Mouse (Mus musculus): Measurements from ENCODE around the gene Vmn1r21. TPM values are rescaled to one million over a fixed set of nuclear protein-coding genes. Genes with fewer than 3 reads are reported as not detected.

The Vmn1r21 gene
- polyA plus RNA-seq, 1 experiment from 2014 or later: not detected

DNA sequence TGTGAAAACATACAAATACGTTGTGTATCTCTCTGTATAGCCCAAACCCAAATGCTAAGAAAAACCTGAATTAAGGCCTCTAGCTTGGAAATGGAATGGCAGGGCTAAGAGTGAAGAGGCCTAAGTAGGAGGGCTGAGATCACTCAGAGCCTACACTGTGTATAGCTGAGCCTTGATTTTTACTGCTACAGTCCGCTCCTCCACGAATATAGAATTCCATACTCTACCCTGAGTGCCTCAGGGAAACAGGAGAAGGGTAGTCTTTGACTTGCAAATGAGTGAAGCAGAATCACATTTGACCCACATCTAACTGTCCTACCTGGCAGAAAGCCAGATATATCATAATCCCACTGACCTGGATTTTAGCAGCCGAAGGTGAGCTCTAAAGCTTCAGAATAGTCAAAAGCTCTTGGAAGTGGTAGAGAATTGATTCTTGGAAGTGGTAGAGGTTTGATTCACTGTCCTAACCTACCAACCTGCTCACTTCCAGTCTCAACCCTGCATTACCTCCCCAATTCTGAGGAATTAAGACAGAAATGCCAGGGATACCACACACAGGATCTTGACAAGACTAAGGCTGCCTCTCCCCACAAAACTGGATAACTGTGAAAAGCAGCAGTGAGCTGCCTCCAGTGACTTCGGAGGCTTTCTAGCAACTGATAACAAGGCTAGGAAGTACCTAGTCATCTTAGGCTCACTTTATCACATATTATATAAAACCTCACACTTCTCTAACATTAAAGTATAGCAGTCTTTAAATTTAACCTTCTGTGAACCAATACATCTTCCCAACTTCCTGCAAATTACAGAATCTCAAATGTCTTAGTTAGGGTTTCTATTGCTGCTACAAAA, 44.7 kb downstream of the Vmn1r21 start:
- ATAC-seq (ENCODE audit: low read depth): no peak
- no peaks in the 10 kb centered on the region for H3K4me1 ChIP-seq (replicated peaks)
- H3K27ac ChIP-seq (replicated peaks): no peak overlapping the region
- peaks cover 12% of the 10 kb centered on the region; the same call in 1 of the 2 replicates for H3K9me3 ChIP-seq
- H3K4me3 ChIP-seq: no peak overlapping the region
- 91% methylated on average over 5 of the region's 5 CpGs for WGBS
- no peak overlapping the region for H3K9ac ChIP-seq
- H3K27me3 ChIP-seq: no peaks in the 10 kb centered on the region
- peaks cover 18% of the 10 kb centered on the region; the same call in 1 of the 2 replicates for H3K36me3 ChIP-seq
- no peak overlapping the region for H3K4me2 ChIP-seq

DNA sequence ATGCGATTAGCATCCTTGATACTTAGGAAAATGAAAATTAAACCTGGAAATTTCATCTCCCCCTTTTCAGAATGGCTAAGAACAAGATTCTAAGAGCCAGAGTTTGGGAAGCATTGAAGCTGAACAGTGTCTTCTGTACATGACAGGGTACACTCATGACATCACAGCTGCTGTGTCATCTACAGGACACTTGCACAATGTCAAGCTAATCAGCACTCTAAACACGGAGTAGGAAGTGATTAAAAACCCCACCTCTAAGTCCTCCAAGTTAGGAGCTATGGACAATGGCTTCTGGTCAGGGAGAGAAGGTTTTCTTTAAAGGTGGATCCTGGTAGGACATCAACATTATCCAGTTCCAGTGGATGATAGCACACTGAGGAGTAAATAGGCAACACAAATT, 47.0 kb downstream of the Vmn1r21 start:
- H3K4me3 ChIP-seq: no peak overlapping the region
- no peaks in the 10 kb centered on the region for H3K4me1 ChIP-seq (replicated peaks)
- 89% methylated on average over 2 of the region's 2 CpGs for WGBS
- peaks cover 18% of the 10 kb centered on the region; the same call in 1 of the 2 replicates for H3K36me3 ChIP-seq
- H3K9ac ChIP-seq: no peak overlapping the region
- no peaks in the 10 kb centered on the region for H3K9me3 ChIP-seq
- no peak overlapping the region for H3K27ac ChIP-seq (replicated peaks)
- H3K27me3 ChIP-seq: no peaks in the 10 kb centered on the region
- no peak overlapping the region for H3K4me2 ChIP-seq
- no peak for ATAC-seq (ENCODE audit: low read depth)

- H3K36me3 ChIP-seq: no peaks in the 10 kb centered on the region
- ATAC-seq (ENCODE audit: low read depth): no peak
- 0 out of 2 replicates have a peak, but pooled peaks cover 3% of the 10 kb centered on the region for H3K4me1 ChIP-seq (replicated peaks)
- H3K27me3 ChIP-seq: no peaks in the 10 kb centered on the region
- no peak overlapping the region for H3K27ac ChIP-seq (replicated peaks)
- H3K9me3 ChIP-seq: no peaks in the 10 kb centered on the region
- H3K9ac ChIP-seq: no peak overlapping the region
- 95% methylated on average over 1 of the region's 1 CpGs for WGBS
- H3K4me3 ChIP-seq: no peak overlapping the region
- no peak overlapping the region for H3K4me2 ChIP-seq
Observed at GRCm38 (mm10) chr6:57798986-57799385, 51.2 kb downstream of the Vmn1r21 start.

DNA sequence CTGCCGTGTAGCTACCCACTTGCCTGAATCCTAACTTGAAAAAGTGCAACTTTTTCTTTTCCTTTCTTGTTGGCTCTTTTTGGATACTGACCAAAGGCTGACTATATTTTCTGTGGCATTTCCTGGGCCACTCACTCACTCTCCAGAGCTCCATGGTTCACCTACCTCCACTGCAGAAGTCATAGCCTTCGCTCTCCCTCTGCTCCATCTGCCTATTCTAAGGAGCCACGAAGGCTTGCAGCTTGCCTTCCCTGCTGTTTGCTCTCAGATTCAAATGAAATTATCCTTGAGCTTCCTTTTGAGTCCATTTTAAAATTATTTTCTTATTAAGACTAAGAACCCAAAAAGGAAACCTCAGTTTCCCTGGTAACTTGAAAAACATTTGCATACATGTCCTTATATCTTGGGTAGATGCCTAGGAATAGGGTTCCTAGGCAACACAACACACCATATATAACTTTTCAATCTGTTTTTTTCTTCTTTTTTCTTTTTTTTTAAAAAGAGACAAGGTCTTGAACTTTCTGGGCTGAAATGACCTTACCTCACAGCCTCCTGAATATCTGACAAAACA, 53.2 kb downstream of the Vmn1r21 start:
- Histone ChIP-seq H3K4me1 (replicated peaks) (0 out of 2 replicates have a peak, but pooled peaks cover 3% of the 10 kb centered on the region), H3K4me2 (no peak overlapping the region), H3K4me3 (no peak overlapping the region), H3K9ac (no peak overlapping the region), H3K36me3 (no peaks in the 10 kb centered on the region), H3K27me3 (no peaks in the 10 kb centered on the region), H3K9me3 (no peaks in the 10 kb centered on the region), H3K27ac (replicated peaks) (no peak overlapping the region)
- ATAC-seq (ENCODE audit: low read depth): no peak
- 94% methylated on average over 3 of the region's 3 CpGs for WGBS

DNA sequence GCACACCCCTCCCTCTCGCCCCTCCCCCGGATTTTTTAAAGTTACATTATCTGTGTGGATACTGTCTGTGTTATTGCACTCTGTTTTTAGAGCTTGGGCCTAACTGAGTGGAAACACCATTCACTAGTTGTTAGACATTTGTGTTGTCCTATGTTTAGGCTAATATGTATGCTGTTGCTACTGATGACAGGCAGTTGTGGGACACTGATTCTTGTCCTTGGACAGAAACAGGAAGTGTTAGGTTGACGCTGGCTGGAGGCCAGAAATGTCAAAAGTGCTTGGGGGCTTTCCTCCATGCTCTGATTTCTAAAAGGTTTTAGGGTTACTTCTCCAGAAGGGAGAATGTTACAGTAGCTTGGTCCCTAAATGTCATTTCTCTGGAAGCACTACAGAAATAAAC, 54.3 kb downstream of the Vmn1r21 start:
- ATAC-seq (ENCODE audit: low read depth): no peak
- no peak overlapping the region for H3K4me3 ChIP-seq
- 0 out of 2 replicates have a peak, but pooled peaks cover 3% of the 10 kb centered on the region for H3K4me1 ChIP-seq (replicated peaks)
- no peaks in the 10 kb centered on the region for H3K27me3 ChIP-seq
- 70% methylated on average over 3 of the region's 3 CpGs for WGBS
- H3K36me3 ChIP-seq: no peaks in the 10 kb centered on the region
- no peak overlapping the region; the same call in 1 of the 2 replicates for H3K27ac ChIP-seq (replicated peaks)
- H3K4me2 ChIP-seq: no peak overlapping the region
- H3K9ac ChIP-seq: no peak overlapping the region
- H3K9me3 ChIP-seq: no peaks in the 10 kb centered on the region

Other genes with a start within 250 kb of the Vmn1r21 start
- 18.0 and 18.5 TPM in 2 replicates for gene Pyurf, start 158.3 kb downstream of the Vmn1r21 start, polyA plus RNA-seq (2015; fragmentation: Nextera tagmentation; extraction: Ambion mirVana)
- gene Lancl2, start 147.8 kb downstream of the Vmn1r21 start, polyA plus RNA-seq (2015; fragmentation: Nextera tagmentation; extraction: Ambion mirVana): 65.9 and 70.3 TPM in 2 replicates
- 176 and 185 TPM in 2 replicates for gene Vopp1, start 25.2 kb downstream of the Vmn1r21 start, polyA plus RNA-seq (2015; fragmentation: Nextera tagmentation; extraction: Ambion mirVana)
- gene Vmn1r22, start 57.7 kb upstream of the Vmn1r21 start, polyA plus RNA-seq (2015; fragmentation: Nextera tagmentation; extraction: Ambion mirVana): not detected in 2 replicates
- not detected in 2 replicates for gene Vmn1r23, start 76.5 kb upstream of the Vmn1r21 start, polyA plus RNA-seq (2015; fragmentation: Nextera tagmentation; extraction: Ambion mirVana)
- gene Vmn1r24, start 111.2 kb upstream of the Vmn1r21 start, polyA plus RNA-seq (2015; fragmentation: Nextera tagmentation; extraction: Ambion mirVana): not detected in 2 replicates
- gene Vmn1r25, start 130.5 kb upstream of the Vmn1r21 start, polyA plus RNA-seq (2015; fragmentation: Nextera tagmentation; extraction: Ambion mirVana): not detected in 2 replicates
- gene Vmn1r26, start 164.8 kb upstream of the Vmn1r21 start, polyA plus RNA-seq (2015; fragmentation: Nextera tagmentation; extraction: Ambion mirVana): not detected in 2 replicates

All from neural tube, embryonic 13.5 days (tissue).